18 mouse cellular contexts compared by ENCODE assay signal in genomic region chr9:65697992-65698391, GRCm38 (mm10).
"Had no signal": no experiment of that assay in that cellular context is flagged by ENCODE, and none has a peak within 500 bp of the region (broad histone marks: within the 10 kb centered on the region; RNA-seq: fewer than 3 reads in every experiment).

No protein-coding gene starts in this region.

- DNase-seq: lung, adult 2 months; lung, postnatal 14 days; lung, postnatal 36 days; retina, postnatal 1 day; right cerebral cortex, adult 18-20 months; right cerebral cortex, postnatal 25 days; right cerebral cortex, postnatal 4 days; spleen, adult 18-20 months; thymus, adult 18-20 months; thymus, postnatal 14 days; thymus, postnatal 36 days had no signal

- H3K27ac ChIP-seq: lung, embryonic 15.5 days; macrophage; midbrain, embryonic 13.5 days; midbrain, embryonic 15.5 days; neural tube, embryonic 13.5 days; neural tube, embryonic 15.5 days had no signal

- H3K4me3 ChIP-seq: lung, embryonic 15.5 days; megakaryocyte, embryonic 14.5 days; midbrain, embryonic 13.5 days; midbrain, embryonic 15.5 days; neural tube, embryonic 13.5 days; neural tube, embryonic 15.5 days had no signal

- H3K27me3 ChIP-seq: lung, embryonic 15.5 days; megakaryocyte, embryonic 14.5 days; midbrain, embryonic 13.5 days; midbrain, embryonic 15.5 days; neural tube, embryonic 13.5 days; neural tube, embryonic 15.5 days had no signal

- H3K9ac ChIP-seq: lung, embryonic 15.5 days; midbrain, embryonic 13.5 days; midbrain, embryonic 15.5 days; neural tube, embryonic 13.5 days had no signal
